Mouse (Mus musculus): ENCODE results near the gene Eri3.

Eri3 gene

DNA sequence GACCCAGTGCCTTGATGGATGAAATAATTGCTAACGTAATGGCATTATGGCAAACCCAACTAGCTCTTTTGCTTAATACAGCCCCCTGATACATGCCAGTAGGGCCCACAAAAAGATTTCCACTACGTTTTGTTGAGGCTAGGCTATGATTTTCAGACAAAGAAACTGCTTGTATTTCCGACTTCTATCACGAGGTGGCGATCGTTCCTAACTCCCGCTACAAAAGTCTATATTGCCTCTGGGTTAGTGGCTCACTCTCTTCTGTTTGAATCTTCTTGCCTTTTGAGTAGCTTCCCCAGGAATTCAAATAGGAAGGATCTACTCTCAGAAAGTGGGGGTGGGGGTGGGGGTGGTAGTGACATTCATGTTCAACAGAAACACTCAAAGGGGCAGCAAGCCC lies 155.2 kb downstream of the Eri3 start:
- ChIA-PET POLR2A (interaction anchor here in 2 of 4 experiments (0.6 to 1.1 kb wide), 2 partner anchors 17 to 420 kb away, joined by 4 to 5 read pairs; no protein-coding TSS in a partner anchor), CTCF (interaction anchor here in 2 of 4 experiments (0.5 to 1.8 kb wide), 3 partner anchors 378 to 435 kb away, joined by 3 to 6 read pairs (median 4); no protein-coding TSS in a partner anchor)

DNA sequence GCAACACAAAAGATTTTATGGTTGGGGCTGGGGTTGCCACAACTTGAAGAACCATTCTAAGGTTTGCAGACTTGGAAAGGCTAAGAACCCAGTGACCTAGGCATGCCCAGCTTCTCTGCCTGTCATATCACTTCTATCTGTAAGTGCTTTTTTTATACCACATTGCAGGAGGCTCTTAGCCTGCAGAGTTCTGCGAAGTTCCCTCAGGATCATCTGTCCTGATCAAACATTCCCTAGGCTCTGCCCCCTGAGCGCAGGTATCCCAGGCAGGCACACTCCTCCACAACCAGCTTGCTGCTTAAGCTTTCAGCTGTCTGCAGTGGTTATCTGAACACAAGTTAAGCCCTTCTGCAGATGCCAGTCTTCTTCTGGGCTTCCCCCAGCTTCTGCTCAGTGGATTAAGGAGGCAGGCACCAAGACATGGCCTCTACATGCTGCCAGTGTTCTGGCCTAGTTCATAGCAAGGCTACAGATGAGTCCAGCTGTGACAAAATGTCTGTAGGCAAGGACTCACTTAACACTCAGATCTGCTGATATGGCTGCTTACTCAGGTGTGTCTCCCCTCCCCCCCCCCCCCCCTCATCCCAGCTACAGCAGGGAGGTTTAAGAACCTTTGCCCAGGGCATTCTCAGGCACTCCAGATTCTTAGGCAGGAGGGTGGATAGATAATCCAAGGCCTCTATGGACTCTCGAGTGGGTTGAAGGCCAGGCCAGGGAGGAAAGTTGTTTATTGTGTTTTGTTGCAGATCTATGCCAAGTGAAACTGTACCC lies 158.8 kb downstream of the Eri3 start:
- POLR2A ChIA-PET = interaction anchor here in 1 of 4 experiments (0.6 to 0.7 kb wide), 2 partner anchors 127 to 505 kb away, joined by 3 to 5 read pairs; no protein-coding TSS in a partner anchor
- CTCF ChIA-PET = interaction anchor here in 2 of 4 experiments (0.6 to 0.7 kb wide), 2 partner anchors 132 to 379 kb away, joined by 4 to 6 read pairs; no protein-coding TSS in a partner anchor

DNA sequence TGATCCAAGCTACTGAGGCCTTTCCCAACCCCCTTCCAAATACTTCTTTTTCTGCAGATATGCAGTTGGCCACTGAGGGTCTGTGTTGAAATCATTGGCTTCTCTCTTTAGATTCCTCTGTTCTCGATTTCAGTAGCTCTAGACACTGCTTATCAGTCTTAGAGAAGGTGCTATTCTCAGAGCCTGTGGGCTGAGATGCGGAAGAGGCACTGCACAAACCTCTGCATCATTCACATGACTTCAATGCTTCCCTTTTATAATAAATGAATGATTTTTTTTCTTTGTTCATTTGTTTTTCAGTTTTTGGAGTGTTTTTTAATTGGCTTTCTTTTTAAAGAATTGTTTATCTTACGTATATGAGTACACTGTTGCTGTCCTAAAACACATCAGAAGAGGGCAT lies 162.1 kb downstream of the Eri3 start:
- ChIA-PET CTCF (no interaction called here), POLR2A (interaction anchor here in 1 of 4 experiments (0.6 kb wide), 1 partner anchor 406 kb away, joined by 3 read pairs; no protein-coding TSS in a partner anchor)

DNA sequence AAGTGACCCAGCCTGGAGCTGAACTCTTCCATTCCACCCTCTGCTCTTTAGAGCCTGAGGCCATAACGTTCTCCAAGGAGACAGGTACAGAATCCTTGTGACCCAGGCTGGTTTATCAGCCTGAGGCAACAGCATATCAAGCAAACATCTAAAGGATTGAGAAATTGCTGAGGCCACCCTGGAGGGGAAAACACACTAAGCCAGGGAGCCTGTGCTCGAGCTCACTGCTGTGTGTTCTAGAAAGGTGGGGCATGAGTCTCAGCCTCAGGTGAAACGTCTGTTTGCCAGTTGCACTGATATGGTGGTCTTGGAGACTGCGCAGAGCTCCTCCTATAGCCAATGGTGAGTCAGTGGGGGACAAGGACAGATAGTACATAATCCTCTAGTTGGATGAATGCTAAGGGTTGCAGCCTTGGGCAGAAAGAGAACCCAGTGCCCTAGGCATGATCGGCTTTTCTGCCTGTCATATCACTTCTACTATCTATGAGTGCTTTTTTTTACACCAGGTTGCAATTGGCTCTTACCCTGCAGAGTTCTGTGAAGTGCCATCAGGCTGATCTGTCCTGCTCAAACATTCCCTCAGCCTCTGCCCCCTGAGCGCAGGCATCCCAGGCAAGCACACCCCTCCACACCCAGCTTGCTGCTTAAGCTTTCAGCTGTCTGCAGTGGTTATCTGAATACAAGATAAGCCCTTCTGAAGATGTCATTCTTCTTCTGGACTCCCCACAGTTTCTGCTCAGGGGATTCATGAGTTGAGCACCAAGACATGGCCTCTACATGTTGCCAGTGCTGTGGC lies 163.3 kb downstream of the Eri3 start:
- POLR2A ChIA-PET = no interaction called here
- CTCF ChIA-PET = interaction anchor here in 2 of 4 experiments (0.6 to 1.0 kb wide), 3 partner anchors 23 to 370 kb away, joined by 3 read pairs; no protein-coding TSS in a partner anchor
